Mouse (Mus musculus): ENCODE measurements around the gene Defb22. TPM values are rescaled to one million over a fixed set of nuclear protein-coding genes. Genes with fewer than 3 reads are reported as not detected.

Defb22 gene
- polyA plus RNA-seq, 1 experiment: not detected

GRCm38 (mm10) chr2:152442322-152442721 is 47.6 kb downstream of the Defb22 start:
- TF ChIP-seq USF1 (IDR thresholded peaks at IDR 0.05; ENCODE audit: low read depth) (no peak), MYOG (IDR thresholded peaks at IDR 0.05; ENCODE audit: control insufficient read depth, extremely low read depth, insufficient read length) (no peak), FOSL1 (IDR thresholded peaks at IDR 0.05; ENCODE audit: insufficient read depth, low read length, poor library complexity, severe bottlenecking) (no peak), MAX (IDR thresholded peaks at IDR 0.05) (no peak), CEBPB (IDR thresholded peaks at IDR 0.05; ENCODE audit: low read depth) (no peak), MYOD1 (IDR thresholded peaks at IDR 0.05; ENCODE audit: control insufficient read depth, insufficient read length, low read depth) (no peak)
- no peaks in the 10 kb centered on the region for H3K36me3 ChIP-seq (ENCODE audit: control insufficient read depth, insufficient read depth)
- H3K4me3 ChIP-seq (ENCODE audit: insufficient read depth, poor library complexity, severe bottlenecking): no peak overlapping the region

GRCm38 (mm10) chr2:152439833-152440232 is 50.1 kb downstream of the Defb22 start:
- Histone ChIP-seq H3ac (ENCODE audit: control insufficient read depth, insufficient read length, low read depth) (no peak overlapping the region), H3K79me3 (ENCODE audit: low read depth) (no peaks in the 10 kb centered on the region), H3K36me3 (ENCODE audit: control insufficient read depth, insufficient read depth) (no peaks in the 10 kb centered on the region), H3K79me2 (ENCODE audit: control insufficient read depth, insufficient read depth) (no peaks in the 10 kb centered on the region), H3K4me3 (ENCODE audit: insufficient read depth, poor library complexity, severe bottlenecking) (no peak overlapping the region), H3K27me3 (ENCODE audit: control insufficient read depth, insufficient read depth, insufficient read length) (no peaks in the 10 kb centered on the region)
- TF ChIP-seq CEBPB (IDR thresholded peaks at IDR 0.05; ENCODE audit: low read depth) (no peak), CTCF (IDR thresholded peaks at IDR 0.05; ENCODE audit: control insufficient read depth, insufficient read depth, insufficient read length) (no peak), FOSL1 (IDR thresholded peaks at IDR 0.05; ENCODE audit: insufficient read depth, low read length, poor library complexity, severe bottlenecking) (no peak), USF1 (IDR thresholded peaks at IDR 0.05; ENCODE audit: low read depth) (no peak), MYOD1 (IDR thresholded peaks at IDR 0.05; ENCODE audit: control insufficient read depth, insufficient read length, low read depth) (no peak), MYOG (IDR thresholded peaks at IDR 0.05; ENCODE audit: control insufficient read depth, extremely low read depth, insufficient read length) (no peak), MAX (IDR thresholded peaks at IDR 0.05) (no peak)

More at GRCm38 (mm10) chr2:152442322-152442721, 47.6 kb downstream of the Defb22 start:
- H3K79me2 ChIP-seq (ENCODE audit: control insufficient read depth, insufficient read depth): no peaks in the 10 kb centered on the region
- no peak overlapping the region for H3ac ChIP-seq (ENCODE audit: control insufficient read depth, insufficient read length, low read depth)
- H3K79me3 ChIP-seq (ENCODE audit: low read depth): no peaks in the 10 kb centered on the region
- H3K27me3 ChIP-seq (ENCODE audit: control insufficient read depth, insufficient read depth, insufficient read length): peaks cover 8% of the 10 kb centered on the region

DNA sequence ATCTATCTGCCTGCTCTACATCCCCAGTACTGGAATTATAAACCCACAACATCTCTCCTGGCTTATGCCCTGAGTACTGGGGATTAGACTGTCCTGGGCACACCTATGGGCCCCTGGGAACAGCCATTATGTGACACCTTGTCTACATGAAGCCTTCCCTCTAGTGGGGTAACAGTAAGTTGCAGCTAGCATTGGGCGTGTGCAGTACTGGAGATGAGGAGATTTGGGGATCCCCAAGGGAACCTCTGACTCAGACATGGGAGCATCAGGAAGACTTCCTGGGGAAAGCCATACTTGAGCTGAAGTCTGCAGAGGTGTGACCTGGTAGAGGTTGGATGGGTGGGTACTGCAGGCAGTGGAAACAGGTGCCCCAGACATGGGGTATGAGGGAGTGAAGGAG is 51.0 kb downstream of the Defb22 start:
- H3ac ChIP-seq (ENCODE audit: control insufficient read depth, insufficient read length, low read depth): no peak overlapping the region
- TF ChIP-seq CTCF (IDR thresholded peaks at IDR 0.05; ENCODE audit: control insufficient read depth, insufficient read depth, insufficient read length) (no peak), CEBPB (IDR thresholded peaks at IDR 0.05; ENCODE audit: low read depth) (no peak), MYOG (IDR thresholded peaks at IDR 0.05; ENCODE audit: control insufficient read depth, extremely low read depth, insufficient read length) (no peak), MAX (IDR thresholded peaks at IDR 0.05) (no peak), MYOD1 (IDR thresholded peaks at IDR 0.05; ENCODE audit: control insufficient read depth, insufficient read length, low read depth) (no peak), USF1 (IDR thresholded peaks at IDR 0.05; ENCODE audit: low read depth) (no peak), FOSL1 (IDR thresholded peaks at IDR 0.05; ENCODE audit: insufficient read depth, low read length, poor library complexity, severe bottlenecking) (no peak)
- no peaks in the 10 kb centered on the region for H3K36me3 ChIP-seq (ENCODE audit: control insufficient read depth, insufficient read depth)
- H3K27me3 ChIP-seq (ENCODE audit: control insufficient read depth, insufficient read depth, insufficient read length): no peaks in the 10 kb centered on the region
- no peaks in the 10 kb centered on the region for H3K79me3 ChIP-seq (ENCODE audit: low read depth)
- H3K4me3 ChIP-seq (ENCODE audit: insufficient read depth, poor library complexity, severe bottlenecking): no peak overlapping the region
- no peaks in the 10 kb centered on the region for H3K79me2 ChIP-seq (ENCODE audit: control insufficient read depth, insufficient read depth)

- H3K36me3 ChIP-seq (ENCODE audit: control insufficient read depth, insufficient read depth): no peaks in the 10 kb centered on the region
- H3K79me3 ChIP-seq (ENCODE audit: low read depth): no peaks in the 10 kb centered on the region
- peak overlapping the region; percentile 67 for H3ac ChIP-seq (ENCODE audit: control insufficient read depth, insufficient read length, low read depth)
- no peaks in the 10 kb centered on the region for H3K79me2 ChIP-seq (ENCODE audit: control insufficient read depth, insufficient read depth)
- no peak overlapping the region for H3K4me3 ChIP-seq (ENCODE audit: insufficient read depth, poor library complexity, severe bottlenecking)
- H3K27me3 ChIP-seq (ENCODE audit: control insufficient read depth, insufficient read depth, insufficient read length): no peaks in the 10 kb centered on the region
- TF ChIP-seq CTCF (IDR thresholded peaks at IDR 0.05; ENCODE audit: control insufficient read depth, insufficient read depth, insufficient read length): peak; percentile 94
- TF ChIP-seq CEBPB (IDR thresholded peaks at IDR 0.05; ENCODE audit: low read depth): no peak
- TF ChIP-seq MYOD1 (IDR thresholded peaks at IDR 0.05; ENCODE audit: control insufficient read depth, insufficient read length, low read depth): no peak
- no peak for TF ChIP-seq USF1 (IDR thresholded peaks at IDR 0.05; ENCODE audit: low read depth)
These were observed 52.7 kb downstream of the Defb22 start for GRCm38 (mm10) chr2:152436983-152437860.

- H3ac ChIP-seq (ENCODE audit: control insufficient read depth, insufficient read length, low read depth): no peak overlapping the region
- TF ChIP-seq USF1 (IDR thresholded peaks at IDR 0.05; ENCODE audit: low read depth) (no peak), FOSL1 (IDR thresholded peaks at IDR 0.05; ENCODE audit: insufficient read depth, low read length, poor library complexity, severe bottlenecking) (no peak), MAX (IDR thresholded peaks at IDR 0.05) (no peak), MYOD1 (IDR thresholded peaks at IDR 0.05; ENCODE audit: control insufficient read depth, insufficient read length, low read depth) (no peak), MYOG (IDR thresholded peaks at IDR 0.05; ENCODE audit: control insufficient read depth, extremely low read depth, insufficient read length) (no peak), CEBPB (IDR thresholded peaks at IDR 0.05; ENCODE audit: low read depth) (no peak), CTCF (IDR thresholded peaks at IDR 0.05; ENCODE audit: control insufficient read depth, insufficient read depth, insufficient read length) (no peak)
- no peaks in the 10 kb centered on the region for H3K36me3 ChIP-seq (ENCODE audit: control insufficient read depth, insufficient read depth)
- H3K4me3 ChIP-seq (ENCODE audit: insufficient read depth, poor library complexity, severe bottlenecking): no peak overlapping the region
- no peaks in the 10 kb centered on the region for H3K79me3 ChIP-seq (ENCODE audit: low read depth)
- no peaks in the 10 kb centered on the region for H3K27me3 ChIP-seq (ENCODE audit: control insufficient read depth, insufficient read depth, insufficient read length)
- H3K79me2 ChIP-seq (ENCODE audit: control insufficient read depth, insufficient read depth): no peaks in the 10 kb centered on the region
These were observed 53.5 kb downstream of the Defb22 start for GRCm38 (mm10) chr2:152436405-152436901.

Other genes with a start within 250 kb of the Defb22 start
- 32.7 TPM for gene Tbc1d20, start 196.3 kb downstream of the Defb22 start, polyA plus RNA-seq (2012; fragmentation: generic; extraction: Trizol)
- 65.3 TPM for gene Rbck1, start 157.5 kb downstream of the Defb22 start, polyA plus RNA-seq (2012; fragmentation: generic; extraction: Trizol)
- 27.6 TPM for gene Trib3, start 146.1 kb downstream of the Defb22 start, polyA plus RNA-seq (2012; fragmentation: generic; extraction: Trizol)
- not detected for gene Nrsn2, start 113.5 kb downstream of the Defb22 start, polyA plus RNA-seq (2012; fragmentation: generic; extraction: Trizol)
- gene Sox12, start 92.1 kb downstream of the Defb22 start, polyA plus RNA-seq (2012; fragmentation: generic; extraction: Trizol): 7.2 TPM
- not detected for gene Zcchc3, start 75.1 kb downstream of the Defb22 start, polyA plus RNA-seq (2012; fragmentation: generic; extraction: Trizol)
- 0.09 TPM for gene 6820408C15Rik, start 74.6 kb downstream of the Defb22 start, polyA plus RNA-seq (2012; fragmentation: generic; extraction: Trizol)
- gene Defb23, start 25.5 kb downstream of the Defb22 start, polyA plus RNA-seq (2012; fragmentation: generic; extraction: Trizol): not detected
- gene Defb20, start 13.1 kb downstream of the Defb22 start, polyA plus RNA-seq (2012; fragmentation: generic; extraction: Trizol): not detected
- not detected for gene Defb26, start 21.6 kb upstream of the Defb22 start, polyA plus RNA-seq (2012; fragmentation: generic; extraction: Trizol)
- gene Defb28, start 28.1 kb upstream of the Defb22 start, polyA plus RNA-seq (2012; fragmentation: generic; extraction: Trizol): 0.57 TPM
- not detected for gene Defb29, start 50.0 kb upstream of the Defb22 start, polyA plus RNA-seq (2012; fragmentation: generic; extraction: Trizol)
- gene Gm17416, start 79.2 kb upstream of the Defb22 start, polyA plus RNA-seq (2012; fragmentation: generic; extraction: Trizol): not detected
- gene Defb21, start 82.6 kb upstream of the Defb22 start, polyA plus RNA-seq (2012; fragmentation: generic; extraction: Trizol): not detected
- not detected for gene Defb19, start 90.2 kb upstream of the Defb22 start, polyA plus RNA-seq (2012; fragmentation: generic; extraction: Trizol)
- gene Defb45, start 109.3 kb upstream of the Defb22 start, polyA plus RNA-seq (2012; fragmentation: generic; extraction: Trizol): not detected
- not detected for gene Defb36, start 114.2 kb upstream of the Defb22 start, polyA plus RNA-seq (2012; fragmentation: generic; extraction: Trizol)
- gene Defb25, start 132.9 kb upstream of the Defb22 start, polyA plus RNA-seq (2012; fragmentation: generic; extraction: Trizol): 3.6 TPM
- 38.7 TPM for gene Rem1, start 136.8 kb upstream of the Defb22 start, polyA plus RNA-seq (2012; fragmentation: generic; extraction: Trizol)
- 136 TPM for gene H13, start 179.3 kb upstream of the Defb22 start, polyA plus RNA-seq (2012; fragmentation: generic; extraction: Trizol)
- gene Mcts2, start 196.9 kb upstream of the Defb22 start, polyA plus RNA-seq (2012; fragmentation: generic; extraction: Trizol): 24.7 TPM
- gene Id1, start 246.1 kb upstream of the Defb22 start, polyA plus RNA-seq (2012; fragmentation: generic; extraction: Trizol): 503 TPM